Mouse (Mus musculus) adrenal gland, adult 2 months (tissue): ENCODE results near the gene Ky. TPM values are rescaled to one million over a fixed set of nuclear protein-coding genes. Genes with fewer than 3 reads are reported as not detected.

Source experiments
- DNase-seq: peaks from one replicate; pipeline ENCODE4 v3.0.0; 2021
- polyA plus RNA-seq: library from polyadenylated mRNA; depleted of rRNA; stranded (reverse); fragments of >200 nt; gene quantifications from 2 replicates; pipeline ENCODE4 v1.2.3, GENCODE M21; 2012; rRNA removed
- total RNA-seq, 2 experiments: library from RNA; stranded (reverse); gene quantifications; 2 replicates each; pipeline ENCODE4 v1.2.3; 2021

Gene Ky
- total and polyA plus RNA-seq, 3 experiments = 0.26 to 1.1 (median 0.63) TPM

DNA sequence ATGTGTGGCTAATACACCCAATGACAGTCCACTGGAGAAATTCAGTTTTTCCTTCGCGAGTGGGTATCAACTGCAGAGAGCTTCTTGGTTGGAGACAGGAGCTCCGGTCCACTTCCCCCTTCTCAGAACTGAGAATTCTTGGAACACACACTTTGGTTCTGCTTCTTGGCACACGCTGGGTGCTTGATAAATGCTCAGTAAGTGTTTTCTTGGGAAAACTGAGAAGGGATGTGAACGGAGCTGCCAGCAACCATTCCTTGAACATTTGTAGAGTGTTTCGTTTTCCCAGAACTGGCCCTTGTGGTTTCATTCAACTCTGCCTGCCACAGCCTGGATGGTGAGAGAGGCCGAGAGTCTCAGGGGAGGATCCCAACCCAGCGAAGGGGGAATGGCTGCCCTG lies 43.7 kb downstream of the Ky start:
- DNase-seq = no peak

DNA sequence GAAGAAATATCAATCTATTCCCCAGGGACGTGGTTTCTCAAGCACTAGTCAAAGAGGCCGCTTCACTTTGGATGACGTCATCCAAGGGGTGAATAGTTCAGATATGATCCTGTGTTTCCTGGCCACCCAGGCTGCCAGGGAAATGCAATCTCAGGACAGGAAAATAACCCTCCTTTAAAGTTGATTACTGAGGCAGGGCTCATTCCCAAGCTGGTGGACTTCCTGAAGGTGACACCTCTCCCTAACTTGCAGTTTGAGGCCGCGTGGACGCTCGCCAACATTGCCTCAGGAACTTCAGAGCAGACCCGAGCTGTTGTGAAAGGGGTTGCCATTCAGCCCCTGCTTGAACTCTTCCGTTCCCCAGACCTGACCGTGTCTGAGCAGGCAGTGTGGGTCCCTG lies 46.2 kb downstream of the Ky start:
- peak; percentile 20 for DNase-seq

- no peak for DNase-seq
Measured at GRCm38 (mm10) chr9:102553781-102554180, 48.2 kb downstream of the Ky start.

DNA sequence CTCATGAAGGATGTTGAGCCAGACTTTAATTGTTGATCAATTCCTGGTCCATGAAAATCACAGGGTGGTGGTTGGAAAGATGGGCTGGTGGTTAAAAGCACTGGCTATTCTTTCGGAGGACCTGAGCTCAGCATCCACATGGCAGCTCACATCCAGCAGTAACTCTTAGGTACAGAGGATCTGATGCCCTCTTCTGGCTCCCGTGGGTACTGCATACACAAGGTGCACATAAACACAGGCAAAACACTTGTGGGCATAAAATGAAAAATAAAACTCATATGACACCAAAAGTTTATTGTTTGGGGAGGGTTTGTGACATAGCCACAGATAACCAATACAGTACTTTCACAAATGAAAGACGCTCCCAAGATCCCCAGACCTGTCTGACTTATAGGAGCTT lies 52.9 kb downstream of the Ky start:
- no peak for DNase-seq

- DNase-seq = no peak
Measured at GRCm38 (mm10) chr9:102572888-102573287, 67.3 kb downstream of the Ky start.

DNA sequence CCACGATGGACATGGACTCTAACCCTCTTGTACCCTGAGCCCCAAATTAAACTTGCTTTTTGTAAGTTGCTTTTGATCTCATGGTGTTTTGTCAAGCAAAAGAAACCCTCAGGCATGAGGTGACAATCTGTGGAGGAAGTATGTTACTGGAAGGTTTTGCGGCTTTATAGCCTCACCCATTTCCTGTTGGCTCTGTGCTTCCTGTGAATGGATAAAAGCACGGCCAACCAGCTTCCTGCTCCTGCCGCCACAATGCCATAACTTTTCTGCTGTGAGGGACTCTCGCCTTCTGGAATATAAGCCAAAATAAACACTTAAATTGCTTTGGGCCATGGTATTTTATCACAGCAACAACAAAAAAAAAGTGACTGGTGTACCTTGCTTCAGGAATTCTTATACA lies 71.9 kb downstream of the Ky start:
- peak; percentile 5 for DNase-seq

DNA sequence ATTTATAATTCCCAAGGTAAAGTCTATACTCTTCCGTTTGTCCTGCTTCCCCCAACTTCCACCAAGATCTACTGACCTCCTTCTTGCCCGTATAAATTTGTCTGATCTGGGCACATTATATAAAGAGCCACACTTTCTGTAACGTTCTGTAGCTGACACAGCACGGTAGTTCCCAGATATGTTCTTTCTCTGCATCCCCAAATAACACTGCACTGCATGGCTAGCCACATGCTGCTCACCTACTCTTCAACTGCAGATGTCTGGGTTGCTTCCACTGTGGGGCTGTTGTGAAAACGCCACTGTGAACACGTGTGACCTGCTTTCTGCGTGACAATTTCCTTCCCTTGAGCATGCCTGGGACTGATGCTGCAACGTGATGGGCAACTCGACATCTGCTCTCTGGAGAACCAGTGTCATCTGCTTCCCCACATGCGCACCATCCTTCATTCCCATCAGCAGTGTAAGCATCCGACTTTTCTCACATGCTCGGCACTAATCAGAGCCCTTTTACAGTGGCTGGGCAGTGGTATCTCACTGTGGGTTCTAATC lies 76.4 kb downstream of the Ky start:
- DNase-seq = no peak

- no peak for DNase-seq
Measured at GRCm38 (mm10) chr9:102587347-102587746, 81.8 kb downstream of the Ky start.

GRCm38 (mm10) chr9:102594667-102595393 lies 89.3 kb downstream of the Ky start:
- DNase-seq = no peak

Other genes with a start within 250 kb of the Ky start
- 1 to 10 TPM; 2.2 TPM for gene Ephb1, start 151.1 kb upstream of the Ky start, total RNA-seq
- 1.8 TPM in 2 replicates for gene Ephb1, start 151.1 kb upstream of the Ky start, polyA plus RNA-seq
- 100 to 1,000 TPM; 386 to 423 TPM for gene Anapc13, start 120.5 kb downstream of the Ky start, total RNA-seq
- 31.7 and 41.1 TPM in 2 replicates for gene Anapc13, start 120.5 kb downstream of the Ky start, polyA plus RNA-seq
- 10 to 100 TPM; 26.8 to 41.6 TPM for gene Cep63, start 120.8 kb downstream of the Ky start, total RNA-seq
- gene Cep63, start 120.8 kb downstream of the Ky start, polyA plus RNA-seq = 2.6 TPM in 2 replicates
- 100 to 1,000 TPM; 154 to 186 TPM for gene Amotl2, start 210.9 kb downstream of the Ky start, total RNA-seq
- 116 and 153 TPM in 2 replicates for gene Amotl2, start 210.9 kb downstream of the Ky start, polyA plus RNA-seq